Mouse (Mus musculus) small intestine, adult 2 months (tissue): ENCODE measurements around the gene Man1c1.

Experiments used
- CTCF ChIP-seq: fragments of 200-500 bp; IDR thresholded peaks from 2 replicates; pipeline ENCODE4 v1.5.1; 2012; ENCODE audit warnings: low read depth, mild to moderate bottlenecking, control low read depth, inconsistent platforms, low read length, moderate library complexity, mixed read lengths; ENCODE audit not compliant: insufficient replicate concordance, insufficient read length; ENCODE audit errors: extremely low read depth
- POLR2A ChIP-seq: fragments of 200-500 bp; IDR thresholded peaks from 2 replicates; pipeline ENCODE4 v1.6.1; 2012; ENCODE audit warnings: low read depth, mild to moderate bottlenecking, control low read depth, inconsistent platforms, low read length, moderate library complexity

DNA sequence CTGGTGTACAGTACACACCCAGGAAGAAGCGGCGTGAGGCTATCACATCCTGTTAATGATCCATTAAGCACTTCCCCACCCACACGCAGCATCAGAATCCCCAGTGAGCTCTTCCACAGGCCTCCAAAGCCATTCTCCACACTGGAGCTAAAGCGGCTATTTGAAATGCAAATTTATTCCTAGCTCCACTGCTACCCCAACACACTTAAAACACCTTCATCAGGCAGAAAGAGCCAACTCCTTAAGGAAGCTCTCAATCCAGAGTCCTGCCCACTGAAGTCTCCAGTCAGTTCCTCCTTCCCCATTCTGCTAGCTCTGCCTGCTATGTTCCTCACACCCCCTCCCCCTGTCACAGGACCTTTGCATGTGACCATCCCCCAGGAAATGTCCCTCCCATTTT, 51.4 kb downstream of the Man1c1 start:
- TF ChIP-seq POLR2A (no peak), CTCF (no peak)
